Mouse (Mus musculus): Measurements from ENCODE around the gene Scrn1.

The Scrn1 gene

GRCm38 (mm10) chr6:54471866-54472265 lies 94.4 kb downstream of the Scrn1 start:
- no peak for DNase-seq

- DNase-seq, result no peak
These were observed 98.9 kb downstream of the Scrn1 start for GRCm38 (mm10) chr6:54467371-54467770.

GRCm38 (mm10) chr6:54464926-54465325 lies 101.4 kb downstream of the Scrn1 start:
- no peak for DNase-seq

DNA sequence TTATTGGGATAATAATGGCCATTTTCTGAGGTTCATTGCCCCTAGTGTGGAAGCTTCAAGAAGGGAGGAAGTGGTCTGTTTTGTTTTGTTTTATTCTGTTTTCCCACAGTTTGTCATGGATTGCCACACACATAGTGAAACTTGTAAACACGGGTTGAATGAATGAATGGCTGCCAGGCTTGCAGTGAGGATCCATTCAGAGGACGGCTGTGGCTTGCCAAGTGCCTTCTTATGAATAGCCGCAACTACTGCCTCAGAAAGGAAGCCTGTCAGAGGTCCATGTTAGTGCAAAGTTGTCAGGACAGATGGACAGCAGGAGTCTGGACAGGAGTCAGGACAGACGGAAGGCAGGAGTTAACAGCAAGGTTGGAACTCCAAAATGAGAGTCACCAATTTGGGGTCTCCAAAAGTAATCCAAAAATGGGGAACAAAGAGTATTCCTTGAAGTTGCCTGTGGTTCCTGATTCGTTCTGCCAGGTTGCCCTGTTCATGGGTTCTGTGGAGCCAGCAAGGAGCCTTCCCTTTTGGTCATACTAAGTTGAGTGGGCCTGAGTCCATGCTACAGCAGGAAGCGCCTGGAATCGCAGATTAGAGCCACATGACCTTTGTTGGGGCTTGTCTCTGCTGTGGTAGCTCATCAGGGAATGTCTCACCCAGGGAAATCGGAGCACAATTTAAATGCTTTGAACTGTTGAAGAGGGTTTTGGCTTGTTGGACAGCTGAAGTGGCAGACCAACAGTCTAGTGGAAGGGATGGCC lies 102.4 kb downstream of the Scrn1 start:
- DNase-seq, result no peak

DNA sequence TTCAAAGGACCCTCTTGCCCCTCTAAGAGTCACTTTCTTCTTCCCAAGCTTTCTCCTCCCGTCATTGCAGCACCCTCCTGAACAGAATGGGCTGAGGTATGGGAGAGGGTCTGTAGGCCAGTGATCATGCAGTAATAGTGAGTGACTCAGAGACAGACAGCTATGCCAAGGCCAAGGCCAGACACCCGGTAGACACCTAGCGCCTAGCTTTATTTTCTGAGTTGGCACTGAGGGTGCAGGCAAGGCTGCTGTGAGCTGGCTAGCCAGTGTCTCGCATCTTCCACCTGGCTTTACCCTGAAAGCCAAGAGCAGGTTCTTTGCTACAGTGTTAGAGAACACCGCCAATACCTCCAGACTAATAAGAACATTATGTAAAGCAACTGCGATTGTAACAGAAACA lies 103.5 kb downstream of the Scrn1 start:
- DNase-seq, result no peak

DNA sequence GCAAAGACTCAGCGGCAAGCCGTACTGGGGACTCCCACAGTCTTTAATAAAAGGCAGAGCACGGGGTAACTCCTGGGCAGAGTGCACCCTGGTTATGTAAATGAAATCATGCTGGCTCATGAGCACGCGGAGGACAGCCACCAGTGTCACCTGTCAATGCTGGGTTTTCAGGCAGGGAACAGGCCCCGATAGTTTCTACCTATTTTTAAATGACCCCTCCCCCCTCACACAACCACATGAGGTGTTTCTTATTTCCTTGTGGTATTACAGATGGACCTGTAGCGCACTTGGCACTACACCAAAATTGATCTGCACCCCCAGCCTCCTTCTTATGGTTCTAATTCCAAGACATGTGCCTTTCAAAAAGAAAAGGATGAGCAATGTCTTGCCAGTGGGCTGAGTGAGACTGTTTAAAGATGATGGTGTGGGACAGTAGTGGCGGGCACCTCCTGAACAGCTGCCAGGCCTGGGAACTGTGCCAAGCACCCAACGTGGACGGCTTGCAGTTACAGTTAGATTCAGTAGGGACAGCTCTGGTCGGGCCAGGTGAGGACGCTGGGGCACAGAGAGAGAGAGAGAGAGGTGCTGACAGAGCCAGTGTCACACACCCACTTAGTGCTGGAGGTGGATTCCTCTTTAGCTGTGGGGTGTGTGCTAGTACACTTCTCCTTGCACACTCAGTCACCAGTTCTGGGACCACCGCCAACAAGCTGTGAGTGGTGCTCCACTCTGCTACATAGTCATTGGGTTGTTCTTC lies 105.2 kb downstream of the Scrn1 start:
- peak; percentile 57 for DNase-seq

DNA sequence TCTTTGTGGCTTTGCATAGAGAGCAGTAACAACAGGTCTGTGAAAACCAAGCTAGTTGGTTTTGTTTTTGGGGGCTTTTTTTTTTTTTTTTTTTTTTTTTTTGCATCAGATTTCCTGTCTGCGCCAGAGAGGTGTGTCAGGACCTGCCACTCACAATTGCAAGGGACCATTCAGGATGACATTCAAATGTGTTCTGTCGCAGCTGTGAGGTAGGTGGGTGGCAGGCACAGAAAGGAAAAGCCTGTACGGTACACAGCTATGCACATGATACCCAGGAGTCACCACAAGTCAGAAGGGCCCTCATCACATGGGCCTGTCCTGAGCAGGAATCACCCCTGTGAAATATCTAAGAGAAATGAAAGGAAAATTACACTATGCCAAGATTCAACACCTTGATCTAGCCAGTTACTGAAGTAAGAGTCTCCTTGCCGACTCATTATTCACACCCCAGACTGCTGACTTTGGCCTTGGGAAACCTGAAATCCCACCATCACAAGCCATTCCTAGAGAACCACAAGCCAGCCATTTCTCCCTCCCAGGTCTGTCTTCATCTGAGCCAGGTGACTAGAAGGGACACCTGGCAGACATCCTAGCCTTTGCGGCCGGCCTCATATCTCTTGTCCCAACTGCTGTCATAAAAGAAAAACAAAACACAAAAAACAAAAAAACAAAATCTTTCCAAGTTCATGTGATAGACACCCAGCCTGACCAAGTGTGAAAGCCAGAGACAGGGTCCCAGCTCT lies 105.9 kb downstream of the Scrn1 start:
- no peak for DNase-seq

DNA sequence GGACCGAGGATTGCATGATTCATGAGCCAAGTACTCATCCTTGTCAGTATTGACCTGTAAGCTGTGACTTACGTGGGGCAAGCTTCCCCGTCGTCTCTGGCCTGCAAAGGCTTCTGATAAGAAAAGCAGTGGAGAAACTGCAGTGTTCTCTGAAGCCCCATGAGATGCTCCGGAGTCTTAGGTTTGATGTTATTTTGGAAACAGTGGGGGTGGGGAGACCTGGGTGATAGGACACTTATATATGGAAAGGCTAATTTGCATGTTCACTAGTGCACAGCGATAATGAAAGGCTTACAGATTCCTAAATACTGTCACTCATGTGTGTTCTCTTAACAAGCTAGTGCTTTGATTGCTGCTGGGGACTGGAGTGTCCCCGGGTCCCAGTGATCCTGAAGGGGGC lies 106.6 kb downstream of the Scrn1 start:
- DNase-seq, result no peak

Measured in kidney, postnatal 14 days (tissue).